Mouse (Mus musculus) macrophage (primary cell): Measurements from ENCODE around the gene Ptma. TPM values are rescaled to one million over a fixed set of nuclear protein-coding genes. Genes with fewer than 3 reads are reported as not detected.
"Not testable (repeated sequence)": the region's sequence is repeated elsewhere in the genome, so short reads cannot be mapped to it uniquely, and the experiment has no call there.

Source experiments
- H3K27ac ChIP-seq: fragments of 350-480 bp; formaldehyde crosslinking; 2 replicates; pipeline ENCODE4 v1.9.0; 2021
- H3K36me3 ChIP-seq: fragments of 350-480 bp; formaldehyde crosslinking; 2 replicates; pipeline ENCODE4 v1.9.0; 2021; ENCODE audit errors: inconsistent target
- H3K4me3 ChIP-seq: fragments of 350-480 bp; formaldehyde crosslinking; 2 replicates; pipeline ENCODE4 v1.9.0; 2021; ENCODE audit errors: inconsistent target
- H3K79me2 ChIP-seq: fragments of 350-480 bp; formaldehyde crosslinking; 2 replicates; pipeline ENCODE4 v1.9.0; 2021; ENCODE audit errors: inconsistent target
- WGBS: methylation state at CpG from one replicate; pipeline ENCODE4 v1.1.7; 2026; ENCODE audit warnings: inconsistent platforms; ENCODE audit not compliant: missing documents; 5-methylcytosine and 5-hydroxymethylcytosine counted together
- polyA plus RNA-seq: library from polyadenylated mRNA; stranded (reverse); fragments of 250-400 nt; gene quantifications from 3 replicates; pipeline ENCODE4 v1.2.4, GENCODE M21; 2018; ENCODE audit warnings: inconsistent platforms
- total RNA-seq, 78 experiments: library from RNA; depleted of rRNA; stranded (reverse); fragments of 250-400 nt; gene quantifications; 1 replicate in 9 of 78; 2 replicates in 24 of 78; 3 replicates in 43 of 78; 4 replicates in 2 of 78; pipeline ENCODE4 v1.2.4; 2018; ENCODE audit warnings: inconsistent platforms in 56 of 78

Gene Ptma
- 100 to 1,000 TPM in 1 of 26 experiments, 10 to 100 TPM in 25; 14.8 to 195 (median 44.0) TPM for total RNA-seq (2018; cell fraction: chromatin; rRNA removed)
- total RNA-seq (2018; cell fraction: cytosol; rRNA removed): 100 to 1,000 TPM; 533 to 930 (median 702) TPM
- total RNA-seq (2018; cell fraction: nucleus; rRNA removed): 100 to 1,000 TPM; 100 to 475 (median 211) TPM
- 808 to 1,710 TPM (median 1,042 TPM) in 3 replicates for polyA plus RNA-seq

GRCm38 (mm10) chr1:86526116-86526788 is at the start of gene Ptma:
Gene Ptma, plus strand, starts transcription at chr1:86526726.
- Histone ChIP-seq H3K27ac (peak within 1 kb of the TSS; percentile 99), H3K36me3 (0 out of 2 replicates have a peak, but pooled peaks cover 7% of the 10 kb centered on the region), H3K4me3 (peak within 1 kb of the TSS; percentile 79), H3K79me2 (peaks cover 39% of the 10 kb centered on the region)
- WGBS: 1% methylated on average over 50 of the region's 63 CpGs

- WGBS: 93% methylated on average over 5 of the region's 5 CpGs
- Histone ChIP-seq H3K4me3 (no peak overlapping the region), H3K27ac (no peak overlapping the region), H3K36me3 (no peaks in the 10 kb centered on the region), H3K79me2 (no peaks in the 10 kb centered on the region)
Observed at GRCm38 (mm10) chr1:86477738-86478285, 48.7 kb upstream of the Ptma start.

- Histone ChIP-seq H3K27ac (no peak overlapping the region), H3K36me3 (no peaks in the 10 kb centered on the region), H3K4me3 (no peak overlapping the region)
Observed at GRCm38 (mm10) chr1:86479099-86479825, 47.3 kb upstream of the Ptma start.

DNA sequence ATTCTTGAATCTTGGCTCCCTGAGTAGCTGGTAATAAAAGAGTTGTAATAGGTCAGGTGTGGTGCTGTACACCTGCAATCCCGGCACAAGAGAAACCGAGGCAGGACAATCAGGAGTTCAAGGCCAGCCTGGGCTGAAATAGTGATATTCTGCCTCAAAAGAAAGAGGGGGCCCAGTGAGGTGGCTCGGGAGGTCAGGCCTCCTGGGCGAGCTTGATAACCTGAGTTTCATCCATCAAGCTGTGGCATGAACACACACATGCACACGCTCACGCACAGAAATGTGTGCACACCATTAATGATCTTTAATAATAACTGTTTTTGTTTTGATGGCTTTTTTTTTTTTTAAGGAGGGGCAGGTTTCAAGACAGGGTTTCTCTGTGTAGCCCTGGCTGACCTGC is 46.2 kb upstream of the Ptma start:
- Histone ChIP-seq H3K4me3 (no peak overlapping the region), H3K36me3 (no peaks in the 10 kb centered on the region), H3K79me2 (no peaks in the 10 kb centered on the region), H3K27ac (no peak overlapping the region)
- WGBS: 91% methylated on average over 4 of the region's 6 CpGs

More at GRCm38 (mm10) chr1:86479099-86479825, 47.3 kb upstream of the Ptma start:
- 49% methylated on average over 8 of the region's 8 CpGs for WGBS
- no peaks in the 10 kb centered on the region for H3K79me2 ChIP-seq

DNA sequence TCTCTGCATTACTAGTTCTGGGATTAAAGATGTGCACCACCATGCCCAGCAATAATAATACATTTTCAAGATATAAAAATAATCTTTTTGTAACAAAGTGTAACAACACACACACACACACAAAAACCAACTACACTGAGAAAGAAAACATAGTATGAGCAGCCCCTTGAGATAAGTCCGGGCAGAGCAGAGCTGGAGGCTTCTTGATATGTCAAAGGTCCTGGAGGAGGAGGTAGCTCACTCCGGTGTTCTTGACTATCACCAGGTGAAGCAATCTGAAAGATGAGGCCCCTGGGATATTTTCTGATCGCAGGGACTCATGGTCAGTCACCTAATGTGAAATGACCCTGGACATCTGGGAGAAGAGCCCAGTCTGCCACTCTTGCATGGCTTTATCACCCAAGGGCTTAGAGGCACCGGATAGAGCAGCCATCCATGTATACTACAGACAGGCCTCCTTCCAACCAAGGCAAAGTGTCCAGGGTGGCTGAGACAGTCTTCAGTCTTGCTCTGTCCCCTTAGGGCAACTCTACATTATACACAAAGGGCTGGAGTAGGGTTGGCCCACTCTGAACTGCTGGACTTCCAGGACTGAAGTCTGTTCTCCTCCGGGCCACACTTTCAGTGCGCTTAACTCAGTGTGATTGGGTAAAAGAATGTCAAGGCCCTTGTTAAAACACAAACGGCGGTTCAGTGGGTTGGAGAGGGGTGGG is 45.6 kb upstream of the Ptma start:
- 97% methylated on average over 8 of the region's 8 CpGs for WGBS
- H3K36me3 ChIP-seq: no peaks in the 10 kb centered on the region
- H3K79me2 ChIP-seq: no peaks in the 10 kb centered on the region
- H3K27ac ChIP-seq: no peak overlapping the region
- no peak overlapping the region for H3K4me3 ChIP-seq

DNA sequence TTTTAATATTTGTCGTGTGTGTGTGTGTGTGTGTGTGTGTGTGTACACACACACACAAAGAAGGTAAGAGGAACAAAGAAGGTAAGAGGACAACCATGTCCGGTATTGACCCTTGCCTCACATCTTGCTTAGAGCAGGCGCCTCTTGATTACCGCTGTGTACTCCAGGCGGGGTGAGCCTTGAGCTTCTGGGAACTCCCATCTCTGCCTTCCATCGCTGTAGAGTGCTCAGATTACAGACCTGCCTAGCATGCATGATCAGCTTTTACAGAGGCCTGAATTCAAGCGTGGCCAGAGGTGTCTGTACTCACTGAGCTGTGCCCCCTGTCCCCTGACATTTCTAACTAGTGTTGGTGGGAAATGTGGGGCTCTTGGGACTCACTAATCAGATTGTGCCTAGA is 45.1 kb upstream of the Ptma start:
- Histone ChIP-seq H3K4me3 (no peak overlapping the region), H3K79me2 (no peaks in the 10 kb centered on the region), H3K27ac (no peak overlapping the region), H3K36me3 (no peaks in the 10 kb centered on the region)
- 95% methylated on average over 7 of the region's 7 CpGs for WGBS

DNA sequence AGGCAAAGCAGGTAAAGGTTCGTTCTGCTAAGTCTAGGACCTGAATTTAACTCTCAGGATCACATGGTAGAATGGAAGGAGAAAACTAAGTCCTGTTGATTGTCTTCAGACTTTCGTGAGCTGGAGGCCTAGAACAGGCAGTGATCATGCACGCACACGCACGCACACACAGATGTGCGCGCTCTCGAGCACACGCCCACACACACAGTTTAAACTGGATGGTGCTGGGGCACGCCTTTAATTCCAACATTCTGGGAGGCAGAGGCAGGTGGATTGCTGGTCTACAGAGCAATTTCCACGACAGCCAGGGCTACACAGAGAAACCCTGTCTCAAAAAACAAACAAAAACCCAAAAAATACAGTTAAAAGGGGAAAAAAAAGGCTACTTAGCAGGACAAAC is 44.2 kb upstream of the Ptma start:
- no peak overlapping the region for H3K27ac ChIP-seq
- 96% methylated on average over 11 of the region's 11 CpGs for WGBS
- no peaks in the 10 kb centered on the region for H3K79me2 ChIP-seq
- no peak overlapping the region for H3K4me3 ChIP-seq
- H3K36me3 ChIP-seq: no peaks in the 10 kb centered on the region

DNA sequence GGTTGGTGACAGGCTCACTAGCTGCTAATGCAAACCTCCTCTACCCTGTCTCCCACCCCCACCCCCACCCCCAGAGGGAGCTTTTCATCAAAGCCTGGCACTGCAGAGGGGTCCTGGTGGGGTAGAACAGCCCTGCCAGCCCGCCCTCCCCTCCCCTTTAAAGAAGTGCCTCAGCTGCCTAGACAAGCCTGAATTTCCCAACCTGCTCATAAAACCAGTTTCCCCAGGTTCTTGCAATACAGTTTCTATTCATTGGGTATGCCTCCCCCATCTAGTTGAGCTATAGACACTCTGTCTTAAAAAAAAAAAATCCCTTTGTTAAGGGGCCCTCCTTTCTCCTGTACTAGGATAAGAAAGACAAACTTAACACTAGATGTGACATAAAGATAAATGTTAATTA is 43.8 kb upstream of the Ptma start:
- no peaks in the 10 kb centered on the region for H3K36me3 ChIP-seq
- H3K4me3 ChIP-seq: no peak overlapping the region
- WGBS: 100% methylated on average over 1 of the region's 1 CpGs
- H3K79me2 ChIP-seq: peaks cover under 1% of the 10 kb centered on the region; the same call in 1 of the 2 replicates
- no peak overlapping the region for H3K27ac ChIP-seq

DNA sequence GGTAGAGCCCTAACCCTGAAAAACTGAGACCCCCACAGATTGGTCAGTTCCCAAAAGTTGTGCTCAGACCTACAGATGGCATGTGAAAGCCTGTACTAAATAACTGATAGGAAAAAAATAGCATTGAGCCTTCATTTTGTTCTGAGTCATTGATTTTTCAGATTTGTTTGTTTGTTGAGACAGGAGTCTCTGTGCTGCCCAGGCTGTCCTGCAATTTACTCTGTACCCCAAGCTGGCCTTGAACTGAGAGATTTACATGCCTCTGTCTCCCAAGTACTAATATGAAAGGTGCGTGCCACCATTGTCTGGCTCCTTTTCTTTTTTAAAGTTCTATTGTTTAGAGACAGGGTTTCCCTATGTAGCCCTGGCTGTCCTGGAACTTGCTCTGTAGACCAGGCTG is 41.2 kb upstream of the Ptma start:
- Histone ChIP-seq H3K79me2 (peaks cover 8% of the 10 kb centered on the region; the same call in 1 of the 2 replicates), H3K36me3 (no peaks in the 10 kb centered on the region), H3K27ac (no peak overlapping the region), H3K4me3 (no peak overlapping the region)
- WGBS: 100% methylated on average over 1 of the region's 1 CpGs

- not testable (repeated sequence) for H3K79me2 ChIP-seq, H3K36me3 ChIP-seq, H3K4me3 ChIP-seq, H3K27ac ChIP-seq
- 100% methylated on average over 4 of the region's 6 CpGs for WGBS
Observed at GRCm38 (mm10) chr1:86485858-86486257, 40.7 kb upstream of the Ptma start.

DNA sequence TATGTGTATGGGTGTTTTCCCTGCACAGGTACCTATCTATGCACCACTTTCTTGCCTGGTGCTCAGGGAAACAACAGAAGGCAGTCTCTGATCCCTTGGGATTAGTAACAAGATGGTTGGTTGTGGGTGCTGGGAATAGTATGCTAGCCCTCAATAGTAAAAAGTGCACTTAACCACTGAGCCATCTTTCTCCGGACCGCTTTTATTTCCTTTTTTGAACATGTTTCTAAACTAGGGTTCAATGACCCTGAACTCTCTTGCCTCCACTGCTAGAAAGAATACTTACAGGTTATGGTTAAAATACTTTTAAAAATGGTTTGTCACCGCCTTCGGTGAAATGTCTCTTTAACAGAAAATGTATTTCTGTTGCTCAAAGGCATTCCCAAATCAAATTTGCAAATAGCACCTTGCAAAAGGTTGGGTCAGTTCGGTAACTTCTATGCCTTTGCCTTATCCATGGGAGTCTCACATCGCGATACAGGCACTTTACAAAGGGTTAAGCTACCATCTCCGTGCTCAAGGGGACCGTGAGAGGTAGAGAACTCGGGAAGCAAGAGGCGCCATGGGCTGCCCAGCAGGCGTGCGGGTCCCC is 39.7 kb upstream of the Ptma start:
- peaks cover 8% of the 10 kb centered on the region; the same call in 1 of the 2 replicates for H3K79me2 ChIP-seq

GRCm38 (mm10) chr1:86487295-86487907 is 39.1 kb upstream of the Ptma start:
- peak overlapping the region; percentile 91 for H3K27ac ChIP-seq
- peaks cover 8% of the 10 kb centered on the region; the same call in 1 of the 2 replicates for H3K79me2 ChIP-seq
- H3K36me3 ChIP-seq: no peaks in the 10 kb centered on the region
- under 1% methylated on average over 62 of the region's 74 CpGs for WGBS
- peak overlapping the region; percentile 81 for H3K4me3 ChIP-seq

More for the DNA sequence above, 39.7 kb upstream of the Ptma start:
- H3K4me3 ChIP-seq: peak overlapping the region; percentile 57
- no peaks in the 10 kb centered on the region for H3K36me3 ChIP-seq
- H3K27ac ChIP-seq: peak overlapping the region; percentile 67
- WGBS: 6% methylated on average over 13 of the region's 13 CpGs

- H3K27ac ChIP-seq: peak overlapping the region; percentile 91
- H3K36me3 ChIP-seq: no peaks in the 10 kb centered on the region
- peak overlapping the region; percentile 81 for H3K4me3 ChIP-seq
- peaks cover 8% of the 10 kb centered on the region; the same call in 1 of the 2 replicates for H3K79me2 ChIP-seq
- 6% methylated on average over 20 of the region's 20 CpGs for WGBS
Observed at GRCm38 (mm10) chr1:86487908-86488314, 38.6 kb upstream of the Ptma start.
